ENCODE assay signal across 17 mouse cellular contexts in genomic region chr6:86777181-86777580, GRCm38 (mm10). TPM values are rescaled to one million over a fixed set of nuclear protein-coding genes. Genes with fewer than 3 reads are reported as not detected.
A peak's percentile ranks its signal among the peaks of the same experiment; 100 is the strongest.
DNase-seq lines count a peak whose midpoint lies in the region; ATAC-seq and TF ChIP-seq lines count a peak whose summit lies in the region.
"Had no signal": no experiment of that assay in that cellular context is flagged by ENCODE, and none has a peak within 500 bp of the region (broad histone marks: within the 10 kb centered on the region; RNA-seq: fewer than 3 reads in every experiment).

No protein-coding gene starts in this region.

- H3K27ac ChIP-seq in heart, embryonic 15.5 days: peak overlapping the region; percentile 41; the same call in 1 of the 2 replicates
- H3K27ac ChIP-seq in bone marrow macrophage, adult 2 months (ENCODE audit: insufficient read depth, low read depth, low read length): 0 out of 2 replicates have a peak overlapping the region, but pooled peaks have one; percentile 15
- no peak overlapping the region for H3K27ac ChIP-seq in liver, embryonic 11.5 days (ENCODE audit: low read depth, low read length)
- H3K27ac ChIP-seq: forebrain, embryonic 15.5 days; limb, embryonic 10.5 days; liver, embryonic 13.5 days; lung, embryonic 15.5 days; neural tube, embryonic 12.5 days had no signal

- peaks cover 15% of the 10 kb centered on the region for H3K4me1 ChIP-seq in heart, embryonic 15.5 days (replicated peaks)
- H3K4me1 ChIP-seq in bone marrow macrophage, adult 2 months (ENCODE audit: control insufficient read depth, insufficient read depth, low read length): peaks cover 79% of the 10 kb centered on the region
- no peaks in the 10 kb centered on the region for H3K4me1 ChIP-seq in liver, embryonic 11.5 days (replicated peaks; ENCODE audit: control insufficient read depth, insufficient read depth, low read length)
- H3K4me1 ChIP-seq: forebrain, embryonic 15.5 days; lung, embryonic 15.5 days; neural tube, embryonic 12.5 days had no signal

- H3K27me3 ChIP-seq in heart, embryonic 15.5 days: no peaks in the 10 kb centered on the region
- no peaks in the 10 kb centered on the region for H3K27me3 ChIP-seq in liver, embryonic 11.5 days (replicated peaks; ENCODE audit: control insufficient read depth, insufficient read depth, low read length)
- H3K27me3 ChIP-seq: CH12.LX; forebrain, embryonic 15.5 days; liver, embryonic 13.5 days; lung, embryonic 15.5 days; neural tube, embryonic 12.5 days had no signal

- no peak for TF ChIP-seq CTCF in bone marrow macrophage, adult 2 months (IDR thresholded peaks at IDR 0.05; ENCODE audit: low read depth, low read length)

- TF ChIP-seq POLR2A in bone marrow macrophage, adult 2 months (IDR thresholded peaks at IDR 0.05; ENCODE audit: borderline replicate concordance, low read depth, low read length): no peak

- 82% methylated on average over 3 of the region's 3 CpGs for WGBS in heart, embryonic 15.5 days
- 64% methylated on average over 3 of the region's 3 CpGs for WGBS in liver, embryonic 11.5 days

- no peak for DNase-seq in heart, adult 11 months
- DNase-seq in 416B (ENCODE audit: low read depth): peak; percentile 78
- DNase-seq in ovary, adult 18-20 months (ENCODE audit: low spot score): no peak
- no peak for DNase-seq in liver, embryonic 11.5 days (ENCODE audit: low spot score)
- DNase-seq: cerebellum, adult 18-20 months; liver, embryonic 13.5 days; thymus, postnatal 36 days had no signal

- H3K9me3 ChIP-seq in heart, embryonic 15.5 days (replicated peaks): no peaks in the 10 kb centered on the region
- H3K9me3 ChIP-seq in liver, embryonic 11.5 days (ENCODE audit: control insufficient read depth, low read length): no peaks in the 10 kb centered on the region
- H3K9me3 ChIP-seq: forebrain, embryonic 15.5 days; limb, embryonic 10.5 days; liver, embryonic 13.5 days; lung, embryonic 15.5 days; neural tube, embryonic 12.5 days had no signal

- H3K4me3 ChIP-seq in heart, embryonic 15.5 days: no peak overlapping the region
- no peak overlapping the region for H3K4me3 ChIP-seq in bone marrow macrophage, adult 2 months (ENCODE audit: insufficient read depth, low read length)
- no peak overlapping the region for H3K4me3 ChIP-seq in liver, embryonic 11.5 days (ENCODE audit: low read depth, low read length)
- H3K4me3 ChIP-seq: erythroblast, embryonic 14.5 days; forebrain, embryonic 15.5 days; limb, embryonic 10.5 days; liver, embryonic 13.5 days; lung, embryonic 15.5 days; neural tube, embryonic 12.5 days had no signal

- no peak overlapping the region for H3K4me2 ChIP-seq in heart, embryonic 15.5 days
- no peak overlapping the region for H3K4me2 ChIP-seq in liver, embryonic 11.5 days
- H3K4me2 ChIP-seq: forebrain, embryonic 15.5 days; liver, embryonic 13.5 days; lung, embryonic 15.5 days; neural tube, embryonic 12.5 days had no signal

- H3K36me3 ChIP-seq in heart, embryonic 15.5 days: no peaks in the 10 kb centered on the region
- H3K36me3 ChIP-seq in liver, embryonic 11.5 days (ENCODE audit: control insufficient read depth, insufficient read depth, low read length): no peaks in the 10 kb centered on the region
- H3K36me3 ChIP-seq: forebrain, embryonic 15.5 days; limb, embryonic 10.5 days; liver, embryonic 13.5 days; lung, embryonic 15.5 days; neural tube, embryonic 12.5 days had no signal

- no peak for ATAC-seq in heart, embryonic 15.5 days (replicated peaks; ENCODE audit: insufficient number of reproducible peaks, insufficient read depth, low FRiP score, low read depth)
- 0 out of 2 replicates have a peak, but pooled peaks have one; percentile 34 for ATAC-seq in megakaryocyte, adult 5-6 weeks (ENCODE audit: poor library complexity, severe bottlenecking)
- no peak for ATAC-seq in liver, embryonic 11.5 days (replicated peaks; ENCODE audit: low FRiP score)
- ATAC-seq: forebrain, embryonic 15.5 days; midbrain, embryonic 16.5 days had no signal

- H3K9ac ChIP-seq in heart, embryonic 15.5 days: no peak overlapping the region
- no peak overlapping the region for H3K9ac ChIP-seq in liver, embryonic 11.5 days (ENCODE audit: low read depth, low read length)
- H3K9ac ChIP-seq: forebrain, embryonic 15.5 days; liver, embryonic 13.5 days; lung, embryonic 15.5 days; neural tube, embryonic 12.5 days had no signal

RNA-seq across cellular contexts. Expression of gene Anxa4, which starts 16.2 kb away (rescaled TPM):
- polyA plus RNA-seq in heart, embryonic 15.5 days (2015; fragmentation: Nextera tagmentation; extraction: Ambion mirVana): 26.3 and 32.3 TPM in 2 replicates
- polyA plus RNA-seq in bone marrow macrophage, adult 2 months (2012; ENCODE audit: insufficient read depth, insufficient read length, missing spikeins): 305 and 317 TPM in 2 replicates
- total RNA-seq in megakaryocyte, adult 5-6 weeks (2015): 41.8 and 43.7 TPM in 2 replicates
- total RNA-seq in megakaryocyte, adult 5-6 weeks (2017): 55.9 and 65.7 TPM in 2 replicates
- polyA plus RNA-seq in liver, embryonic 11.5 days (2014; fragmentation: Nextera tagmentation; extraction: Ambion mirVana): 41.8 and 43.0 TPM in 2 replicates
- polyA plus RNA-seq: erythroblast, embryonic 14.5 days had no signal

RNA-seq across cellular contexts. Expression of gene Gmcl1, which starts 44.0 kb away (rescaled TPM):
- polyA plus RNA-seq in heart, embryonic 15.5 days (2015; fragmentation: Nextera tagmentation; extraction: Ambion mirVana): 14.4 and 19.7 TPM in 2 replicates
- 15.6 and 16.3 TPM in 2 replicates for polyA plus RNA-seq in bone marrow macrophage, adult 2 months (2012; ENCODE audit: insufficient read depth, insufficient read length, missing spikeins)
- total RNA-seq in megakaryocyte, adult 5-6 weeks (2015): 26.7 and 26.8 TPM in 2 replicates
- 16.9 and 23.4 TPM in 2 replicates for total RNA-seq in megakaryocyte, adult 5-6 weeks (2017)
- 17.9 and 21.9 TPM in 2 replicates for polyA plus RNA-seq in liver, embryonic 11.5 days (2014; fragmentation: Nextera tagmentation; extraction: Ambion mirVana)
